Mouse (Mus musculus) myocyte (in vitro differentiated cells): ENCODE data around the gene Abcb6. TPM values are rescaled to one million over a fixed set of nuclear protein-coding genes. Genes with fewer than 3 reads are reported as not detected.

Source experiments
- H3K27me3 ChIP-seq: one replicate; pipeline ENCODE4 v1.6.1; 2011; ENCODE audit not compliant: control insufficient read depth, insufficient read depth, insufficient read length
- H3K36me3 ChIP-seq: one replicate; pipeline ENCODE4 v1.6.1; 2011; ENCODE audit not compliant: control insufficient read depth, insufficient read depth
- H3K4me2 ChIP-seq: one replicate; pipeline ENCODE4 v1.6.1; 2011; ENCODE audit warnings: low read depth, control low read depth
- H3K4me3 ChIP-seq: one replicate; pipeline ENCODE4 v1.5.1; 2011; ENCODE audit warnings: mild to moderate bottlenecking, control low read depth, moderate library complexity
- H3K79me2 ChIP-seq: one replicate; pipeline ENCODE4 v1.6.1; 2011; ENCODE audit not compliant: control insufficient read depth, insufficient read depth
- H3ac ChIP-seq: one replicate; pipeline ENCODE4 v1.6.1; 2011; ENCODE audit not compliant: control insufficient read depth, insufficient read length
- CEBPB ChIP-seq: IDR thresholded peaks from 2 replicates; pipeline ENCODE4 v1.6.1; 2011; ENCODE audit warnings: mild to moderate bottlenecking, moderate library complexity; ENCODE audit not compliant: poor library complexity, insufficient read depth, severe bottlenecking
- E2F4 ChIP-seq: IDR thresholded peaks from one replicate; pipeline ENCODE4 v1.6.1; 2011; ENCODE audit warnings: mild to moderate bottlenecking, control low read depth, moderate library complexity; ENCODE audit not compliant: insufficient read depth
- MAX ChIP-seq: IDR thresholded peaks from one replicate; pipeline ENCODE4 v1.6.1; 2011; ENCODE audit warnings: low read depth, mild to moderate bottlenecking, control low read depth
- MYOD1 ChIP-seq, 3 experiments: IDR thresholded peaks; one replicate each; pipeline ENCODE4 v1.6.1; 2011; ENCODE audit warnings: control low read depth in 2 of 3, low read depth in 2 of 3, mild to moderate bottlenecking in 2 of 3, moderate library complexity in 1 of 3; ENCODE audit not compliant: insufficient read length in 2 of 3, control insufficient read depth in 1 of 3
- MYOG ChIP-seq, 3 experiments: IDR thresholded peaks; one replicate each; pipeline ENCODE4 v1.6.1; 2011; ENCODE audit warnings: control low read depth in 2 of 3, low read depth in 2 of 3, mild to moderate bottlenecking in 2 of 3; ENCODE audit not compliant: insufficient read length in 2 of 3, control insufficient read depth in 1 of 3, insufficient read depth in 1 of 3
- POLR2A ChIP-seq: IDR thresholded peaks from one replicate; pipeline ENCODE4 v1.6.1; 2011; ENCODE audit warnings: low read depth, mild to moderate bottlenecking, control low read depth, moderate library complexity; ENCODE audit not compliant: insufficient read length
- POLR2AphosphoS2 ChIP-seq: IDR thresholded peaks from one replicate; pipeline ENCODE4 v1.6.1; 2011; ENCODE audit warnings: low read depth, control low read depth; ENCODE audit not compliant: insufficient read length
- REST ChIP-seq: IDR thresholded peaks from one replicate; pipeline ENCODE4 v1.6.1; 2011; ENCODE audit warnings: mild to moderate bottlenecking, control low read depth, moderate library complexity; ENCODE audit not compliant: insufficient read depth, insufficient read length
- SRF ChIP-seq: IDR thresholded peaks from one replicate; pipeline ENCODE4 v1.6.1; 2011; ENCODE audit warnings: low read depth; ENCODE audit not compliant: control insufficient read depth, insufficient read length
- TCF3 ChIP-seq: IDR thresholded peaks from one replicate; pipeline ENCODE4 v1.6.1; 2011; ENCODE audit warnings: low read depth, control low read depth; ENCODE audit not compliant: insufficient read length
- USF1 ChIP-seq: IDR thresholded peaks from one replicate; pipeline ENCODE4 v1.6.1; 2011; ENCODE audit warnings: low read depth, mild to moderate bottlenecking, control low read depth, moderate library complexity
- polyA plus RNA-seq: library from polyadenylated mRNA; unstranded; fragments of >200 nt; fragmentation: generic; extraction: Trizol; gene quantifications from one replicate; pipeline ENCODE4 v1.2.1, GENCODE M21; 2012; ENCODE audit warnings: missing spikeins

The Abcb6 gene
- polyA plus RNA-seq, 1 experiment: 61.4 TPM

- no peak for TF ChIP-seq SRF
- no peak for TF ChIP-seq MAX
- TF ChIP-seq POLR2A: no peak
- TF ChIP-seq USF1: no peak
- no peak for TF ChIP-seq REST
- H3K36me3 ChIP-seq: no peaks in the 10 kb centered on the region
- no peak overlapping the region for H3ac ChIP-seq
- no peaks in the 10 kb centered on the region for H3K79me2 ChIP-seq
- H3K27me3 ChIP-seq: no peaks in the 10 kb centered on the region
- no peak overlapping the region for H3K4me3 ChIP-seq
- H3K4me2 ChIP-seq: no peak overlapping the region
These were observed 21.2 kb downstream of the Abcb6 start for GRCm38 (mm10) chr1:75158990-75159389.

DNA sequence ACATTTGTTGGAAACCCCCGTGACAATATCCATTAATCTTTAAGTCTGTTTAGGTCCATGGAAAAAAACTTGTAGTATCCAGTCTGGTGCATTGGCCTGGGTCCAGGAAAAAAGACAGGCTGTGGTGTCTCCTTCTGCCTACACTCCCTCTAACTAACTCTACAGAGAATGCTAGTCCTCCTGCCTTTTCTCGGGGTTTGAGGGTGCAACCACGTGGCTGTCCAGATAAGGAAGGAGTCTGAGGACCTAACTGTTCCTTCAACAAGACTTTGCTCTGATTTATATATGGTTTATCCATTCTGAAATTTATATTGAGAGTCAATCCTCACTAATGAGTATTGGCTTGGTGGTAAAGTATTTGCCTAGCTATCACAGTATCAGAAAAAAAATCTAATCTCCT lies 24.4 kb downstream of the Abcb6 start:
- Histone ChIP-seq H3K36me3 (no peaks in the 10 kb centered on the region), H3K27me3 (no peaks in the 10 kb centered on the region), H3ac (no peak overlapping the region), H3K4me3 (no peak overlapping the region), H3K4me2 (no peak overlapping the region), H3K79me2 (no peaks in the 10 kb centered on the region)
- TF ChIP-seq TCF3: no peak
- TF ChIP-seq SRF: no peak
- TF ChIP-seq MAX: no peak
- TF ChIP-seq MYOD1 (IDR thresholded peaks at IDR 0.05; ENCODE audit: control insufficient read depth in 1 of 3, insufficient read length in 2 of 3, low read depth in 2 of 3): no peak

GRCm38 (mm10) chr1:75148727-75149126 lies 31.5 kb downstream of the Abcb6 start:
- Histone ChIP-seq H3K27me3 (no peaks in the 10 kb centered on the region), H3ac (no peak overlapping the region), H3K4me2 (no peak overlapping the region), H3K36me3 (peaks cover 7% of the 10 kb centered on the region), H3K79me2 (peaks cover 3% of the 10 kb centered on the region), H3K4me3 (no peak overlapping the region)
- TF ChIP-seq USF1: no peak
- no peak for TF ChIP-seq TCF3
- TF ChIP-seq REST: no peak
- no peak for TF ChIP-seq MYOG (IDR thresholded peaks at IDR 0.05; ENCODE audit: control insufficient read depth in 1 of 3, insufficient read depth in 1 of 3, insufficient read length in 2 of 3, low read depth in 2 of 3)
- TF ChIP-seq POLR2AphosphoS2: no peak
- no peak for TF ChIP-seq E2F4
- no peak for TF ChIP-seq CEBPB

- Histone ChIP-seq H3K4me2 (no peak overlapping the region), H3K79me2 (peaks cover 5% of the 10 kb centered on the region), H3K36me3 (peaks cover 7% of the 10 kb centered on the region), H3K27me3 (no peaks in the 10 kb centered on the region), H3K4me3 (no peak overlapping the region), H3ac (no peak overlapping the region)
- no peak for TF ChIP-seq E2F4
- no peak for TF ChIP-seq SRF
- TF ChIP-seq TCF3: no peak
- TF ChIP-seq MYOD1 (IDR thresholded peaks at IDR 0.05; ENCODE audit: control insufficient read depth in 1 of 3, insufficient read length in 2 of 3, low read depth in 2 of 3): no peak
- TF ChIP-seq MYOG (IDR thresholded peaks at IDR 0.05; ENCODE audit: control insufficient read depth in 1 of 3, insufficient read depth in 1 of 3, insufficient read length in 2 of 3, low read depth in 2 of 3): no peak
- no peak for TF ChIP-seq POLR2AphosphoS2
- TF ChIP-seq REST: no peak
- TF ChIP-seq CEBPB: no peak
These were observed 32.6 kb downstream of the Abcb6 start for GRCm38 (mm10) chr1:75147411-75148135.

- H3K36me3 ChIP-seq: peaks cover 7% of the 10 kb centered on the region
- H3K4me3 ChIP-seq: no peak overlapping the region
- H3ac ChIP-seq: no peak overlapping the region
- no peak overlapping the region for H3K4me2 ChIP-seq
- H3K79me2 ChIP-seq: peaks cover 5% of the 10 kb centered on the region
- TF ChIP-seq POLR2A: no peak
- no peak for TF ChIP-seq USF1
- no peak for TF ChIP-seq POLR2AphosphoS2
- TF ChIP-seq REST: no peak
- TF ChIP-seq SRF: no peak
- TF ChIP-seq CEBPB: no peak
- TF ChIP-seq TCF3: no peak
- TF ChIP-seq MYOD1 (IDR thresholded peaks at IDR 0.05; ENCODE audit: control insufficient read depth in 1 of 3, insufficient read length in 2 of 3, low read depth in 2 of 3): no peak
- H3K27me3 ChIP-seq: no peaks in the 10 kb centered on the region
These were observed 34.6 kb downstream of the Abcb6 start for GRCm38 (mm10) chr1:75145589-75145988.
